Mouse (Mus musculus): ENCODE measurements around the gene Mospd3. TPM values are rescaled to one million over a fixed set of nuclear protein-coding genes. Genes with fewer than 3 reads are reported as not detected.
A peak's percentile ranks its signal among the peaks of the same experiment; 100 is the strongest.

Mospd3 gene
- polyA plus RNA-seq, 1 experiment from 2014 or later, result 16.0 TPM

DNA sequence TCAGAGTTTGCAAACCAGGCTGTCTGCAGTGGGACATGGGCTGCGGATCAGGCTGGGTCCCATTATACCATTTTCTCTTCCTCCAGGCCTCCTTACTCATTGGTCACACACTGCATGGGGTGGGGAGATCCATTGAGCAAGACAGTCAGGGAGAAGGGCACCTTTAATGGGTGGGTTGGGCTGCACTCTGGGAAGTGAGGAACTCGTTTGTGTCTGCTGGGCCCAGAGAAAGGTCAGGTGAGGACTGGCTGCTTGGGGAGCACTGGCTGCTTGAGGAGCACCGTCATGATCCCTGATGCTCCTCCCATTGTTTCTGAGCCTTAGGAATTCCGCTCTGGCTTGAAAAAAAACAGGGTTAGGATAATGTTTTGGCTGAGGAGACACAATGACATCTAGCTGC lies 42.0 kb upstream of the Mospd3 start:
- ATAC-seq (replicated peaks; ENCODE audit: insufficient number of reproducible peaks, low FRiP score, low TSS enrichment), result no peak
- H3K4me1 ChIP-seq (ENCODE audit: control insufficient read depth, insufficient read depth, low read length), result peaks cover 19% of the 10 kb centered on the region
- H3K4me3 ChIP-seq (ENCODE audit: low read depth, low read length), result no peak overlapping the region
- no peaks in the 10 kb centered on the region for H3K9me3 ChIP-seq (replicated peaks; ENCODE audit: control insufficient read depth, low read length)
- 54% methylated on average over 4 of the region's 4 CpGs for WGBS (ENCODE audit: insufficient replicate concordance)
- 0 out of 2 replicates have a peak overlapping the region, but pooled peaks have one; percentile 10 for H3K9ac ChIP-seq (ENCODE audit: low read depth, low read length)
- H3K27ac ChIP-seq (ENCODE audit: low read depth, low read length), result no peak overlapping the region
- H3K4me2 ChIP-seq, result no peak overlapping the region
- peaks cover 35% of the 10 kb centered on the region for H3K27me3 ChIP-seq (ENCODE audit: control insufficient read depth, insufficient read depth, low read length)
- H3K36me3 ChIP-seq (ENCODE audit: control insufficient read depth, insufficient read depth, low read length), result peaks cover 26% of the 10 kb centered on the region

- no peak within 1 kb of the TSS for H3K4me3 ChIP-seq (ENCODE audit: low read depth, low read length)
- ATAC-seq (replicated peaks; ENCODE audit: insufficient number of reproducible peaks, low FRiP score, low TSS enrichment), result no peak
- H3K27ac ChIP-seq (ENCODE audit: low read depth, low read length), result no peak within 1 kb of the TSS
- H3K9ac ChIP-seq (ENCODE audit: low read depth, low read length), result no peak within 1 kb of the TSS
- H3K4me1 ChIP-seq (ENCODE audit: control insufficient read depth, insufficient read depth, low read length), result peaks cover 17% of the 10 kb centered on the region
- H3K4me2 ChIP-seq, result no peak within 1 kb of the TSS
- H3K27me3 ChIP-seq (ENCODE audit: control insufficient read depth, insufficient read depth, low read length), result peaks cover 31% of the 10 kb centered on the region
- H3K9me3 ChIP-seq (replicated peaks; ENCODE audit: control insufficient read depth, low read length), result no peaks in the 10 kb centered on the region
- 82% methylated on average over 19 of the region's 19 CpGs for WGBS (ENCODE audit: insufficient replicate concordance)
- peaks cover 34% of the 10 kb centered on the region for H3K36me3 ChIP-seq (ENCODE audit: control insufficient read depth, insufficient read depth, low read length)
These were observed 40.2 kb upstream of the Mospd3 start, which contains the start of gene Sap25 for GRCm38 (mm10) chr5:137641054-137641453. Sap25 (plus strand) TSS chr5:137641334.

- Histone ChIP-seq H3K27me3 (ENCODE audit: control insufficient read depth, insufficient read depth, low read length) (peaks cover 15% of the 10 kb centered on the region), H3K36me3 (ENCODE audit: control insufficient read depth, insufficient read depth, low read length) (peaks cover 40% of the 10 kb centered on the region)
- 64% methylated on average over 7 of the region's 7 CpGs for WGBS (ENCODE audit: insufficient replicate concordance)
These were observed 38.6 kb upstream of the Mospd3 start for GRCm38 (mm10) chr5:137639472-137639871.

DNA sequence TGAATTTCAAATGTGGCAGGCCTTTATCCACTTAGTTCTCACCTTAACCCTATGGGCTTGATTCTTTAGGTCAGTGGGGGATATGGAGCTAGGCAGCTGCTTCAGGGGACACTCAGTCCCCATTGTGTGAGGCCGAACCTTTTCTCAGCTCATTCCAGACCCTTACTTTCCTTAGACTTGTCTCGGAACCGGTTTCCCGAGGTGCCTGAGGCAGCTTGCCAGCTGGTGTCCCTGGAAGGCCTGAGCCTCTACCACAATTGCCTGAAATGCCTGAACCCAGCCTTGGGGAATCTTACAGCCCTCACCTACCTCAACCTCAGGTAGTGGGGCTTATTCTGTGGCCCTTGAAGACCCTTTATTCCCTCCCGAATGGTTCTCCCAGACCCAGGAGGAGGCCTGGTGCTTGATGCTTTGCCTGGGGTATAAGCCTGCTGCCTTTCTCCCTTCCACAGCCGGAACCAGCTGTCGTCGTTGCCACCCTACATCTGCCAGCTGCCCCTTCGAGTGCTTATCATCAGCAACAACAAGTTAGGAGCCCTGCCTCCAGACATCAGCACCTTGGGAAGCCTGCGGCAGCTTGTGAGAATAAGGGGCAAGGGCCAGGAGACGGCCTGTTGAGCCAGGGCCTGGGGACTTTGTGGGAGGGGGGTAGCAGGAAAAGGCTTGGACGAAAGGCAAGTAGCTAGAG lies 32.7 kb upstream of the Mospd3 start:
- no peak overlapping the region for H3K4me2 ChIP-seq
- peaks cover 26% of the 10 kb centered on the region for H3K36me3 ChIP-seq (ENCODE audit: control insufficient read depth, insufficient read depth, low read length)
- H3K9me3 ChIP-seq (replicated peaks; ENCODE audit: control insufficient read depth, low read length), result no peaks in the 10 kb centered on the region
- no peak overlapping the region for H3K9ac ChIP-seq (ENCODE audit: low read depth, low read length)
- no peaks in the 10 kb centered on the region for H3K27me3 ChIP-seq (ENCODE audit: control insufficient read depth, insufficient read depth, low read length)
- ATAC-seq (replicated peaks; ENCODE audit: insufficient number of reproducible peaks, low FRiP score, low TSS enrichment), result no peak
- WGBS (ENCODE audit: insufficient replicate concordance), result 67% methylated on average over 12 of the region's 12 CpGs
- no peak overlapping the region for H3K27ac ChIP-seq (ENCODE audit: low read depth, low read length)
- H3K4me1 ChIP-seq (ENCODE audit: control insufficient read depth, insufficient read depth, low read length), result peaks cover 21% of the 10 kb centered on the region
- no peak overlapping the region for H3K4me3 ChIP-seq (ENCODE audit: low read depth, low read length)

More at GRCm38 (mm10) chr5:137639472-137639871, 38.6 kb upstream of the Mospd3 start:
- no peak overlapping the region for H3K27ac ChIP-seq (ENCODE audit: low read depth, low read length)
- no peak overlapping the region for H3K4me3 ChIP-seq (ENCODE audit: low read depth, low read length)
- H3K4me2 ChIP-seq, result no peak overlapping the region
- H3K4me1 ChIP-seq (ENCODE audit: control insufficient read depth, insufficient read depth, low read length), result peaks cover 10% of the 10 kb centered on the region
- ATAC-seq (replicated peaks; ENCODE audit: insufficient number of reproducible peaks, low FRiP score, low TSS enrichment), result no peak
- no peaks in the 10 kb centered on the region for H3K9me3 ChIP-seq (replicated peaks; ENCODE audit: control insufficient read depth, low read length)
- H3K9ac ChIP-seq (ENCODE audit: low read depth, low read length), result no peak overlapping the region

DNA sequence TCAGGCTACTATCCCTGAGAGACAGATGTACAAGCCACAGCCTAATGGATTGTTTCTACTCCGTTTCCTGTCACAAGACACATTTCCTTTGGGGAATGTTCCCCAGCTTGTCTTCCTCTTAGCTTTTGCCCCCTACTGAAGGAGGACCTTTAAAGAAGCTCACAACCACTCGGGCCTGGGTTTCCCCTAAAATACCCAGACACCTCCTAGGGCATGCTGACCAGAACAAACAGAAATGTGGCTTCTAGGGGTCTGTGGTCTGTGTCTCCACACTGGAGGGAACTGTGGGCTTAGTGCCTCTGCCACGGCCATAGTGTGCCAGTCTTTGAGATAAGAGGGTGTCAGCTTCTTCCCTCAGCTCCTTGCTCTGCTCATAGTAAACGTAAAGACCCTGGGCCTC lies 30.7 kb upstream of the Mospd3 start:
- Histone ChIP-seq H3K4me1 (ENCODE audit: control insufficient read depth, insufficient read depth, low read length) (peaks cover 21% of the 10 kb centered on the region), H3K36me3 (ENCODE audit: control insufficient read depth, insufficient read depth, low read length) (peaks cover 14% of the 10 kb centered on the region), H3K4me3 (ENCODE audit: low read depth, low read length) (peak overlapping the region; percentile 94; the same call in 1 of the 2 replicates), H3K9me3 (replicated peaks; ENCODE audit: control insufficient read depth, low read length) (no peaks in the 10 kb centered on the region), H3K27ac (ENCODE audit: low read depth, low read length) (peak overlapping the region; percentile 67), H3K9ac (ENCODE audit: low read depth, low read length) (no peak overlapping the region), H3K4me2 (peak overlapping the region; percentile 4; the same call in 1 of the 2 replicates), H3K27me3 (ENCODE audit: control insufficient read depth, insufficient read depth, low read length) (no peaks in the 10 kb centered on the region)
- no peak for ATAC-seq (replicated peaks; ENCODE audit: insufficient number of reproducible peaks, low FRiP score, low TSS enrichment)
- 52% methylated on average over 4 of the region's 4 CpGs for WGBS (ENCODE audit: insufficient replicate concordance)

GRCm38 (mm10) chr5:137631171-137631570 lies 30.3 kb upstream of the Mospd3 start:
- no peak for ATAC-seq (replicated peaks; ENCODE audit: insufficient number of reproducible peaks, low FRiP score, low TSS enrichment)
- Histone ChIP-seq H3K27me3 (ENCODE audit: control insufficient read depth, insufficient read depth, low read length) (no peaks in the 10 kb centered on the region), H3K36me3 (ENCODE audit: control insufficient read depth, insufficient read depth, low read length) (peaks cover 13% of the 10 kb centered on the region), H3K9me3 (replicated peaks; ENCODE audit: control insufficient read depth, low read length) (no peaks in the 10 kb centered on the region), H3K9ac (ENCODE audit: low read depth, low read length) (no peak overlapping the region; the same call in 1 of the 2 replicates), H3K4me3 (ENCODE audit: low read depth, low read length) (peak overlapping the region; percentile 94; the same call in 1 of the 2 replicates), H3K4me1 (ENCODE audit: control insufficient read depth, insufficient read depth, low read length) (peaks cover 21% of the 10 kb centered on the region), H3K27ac (ENCODE audit: low read depth, low read length) (peak overlapping the region; percentile 67), H3K4me2 (peak overlapping the region; percentile 93)
- WGBS (ENCODE audit: insufficient replicate concordance), result 54% methylated on average over 9 of the region's 9 CpGs

DNA sequence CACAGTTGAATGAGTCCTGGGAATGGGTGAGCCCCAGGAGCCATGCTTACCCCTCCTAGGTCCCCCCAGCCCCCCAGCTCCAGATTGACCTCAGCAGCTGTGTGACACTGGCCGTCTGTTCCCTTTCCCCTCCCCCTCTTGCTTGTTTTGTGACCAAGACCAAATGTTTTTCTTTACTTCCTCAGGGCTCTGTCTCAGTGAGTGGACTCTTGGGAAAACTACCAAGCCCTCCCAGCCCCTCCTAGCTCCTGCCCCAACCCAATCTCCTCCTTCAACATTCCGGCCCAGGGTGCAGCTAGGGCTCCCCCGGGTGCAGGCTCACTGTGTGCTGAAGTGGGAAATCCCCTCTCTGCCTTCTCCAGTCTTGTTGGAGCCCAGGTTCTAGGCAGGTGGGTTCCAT lies 29.7 kb upstream of the Mospd3 start:
- Histone ChIP-seq H3K9ac (ENCODE audit: low read depth, low read length) (peak overlapping the region; percentile 93), H3K4me3 (ENCODE audit: low read depth, low read length) (peak overlapping the region; percentile 94), H3K27ac (ENCODE audit: low read depth, low read length) (peak overlapping the region; percentile 67), H3K9me3 (replicated peaks; ENCODE audit: control insufficient read depth, low read length) (no peaks in the 10 kb centered on the region), H3K27me3 (ENCODE audit: control insufficient read depth, insufficient read depth, low read length) (no peaks in the 10 kb centered on the region), H3K36me3 (ENCODE audit: control insufficient read depth, insufficient read depth, low read length) (peaks cover 10% of the 10 kb centered on the region), H3K4me2 (peak overlapping the region; percentile 93), H3K4me1 (ENCODE audit: control insufficient read depth, insufficient read depth, low read length) (peaks cover 21% of the 10 kb centered on the region)
- 28% methylated on average over 3 of the region's 3 CpGs for WGBS (ENCODE audit: insufficient replicate concordance)
- ATAC-seq (replicated peaks; ENCODE audit: insufficient number of reproducible peaks, low FRiP score, low TSS enrichment), result no peak

- peak overlapping the region; percentile 93 for H3K9ac ChIP-seq (ENCODE audit: low read depth, low read length)
- peaks cover 7% of the 10 kb centered on the region; the same call in 1 of the 2 replicates for H3K36me3 ChIP-seq (ENCODE audit: control insufficient read depth, insufficient read depth, low read length)
- no peaks in the 10 kb centered on the region for H3K9me3 ChIP-seq (replicated peaks; ENCODE audit: control insufficient read depth, low read length)
- ATAC-seq (replicated peaks; ENCODE audit: insufficient number of reproducible peaks, low FRiP score, low TSS enrichment), result no peak
- no peaks in the 10 kb centered on the region for H3K27me3 ChIP-seq (ENCODE audit: control insufficient read depth, insufficient read depth, low read length)
- H3K4me3 ChIP-seq (ENCODE audit: low read depth, low read length), result peak overlapping the region; percentile 94
- peaks cover 21% of the 10 kb centered on the region for H3K4me1 ChIP-seq (ENCODE audit: control insufficient read depth, insufficient read depth, low read length)
- H3K27ac ChIP-seq (ENCODE audit: low read depth, low read length), result peak overlapping the region; percentile 95
- H3K4me2 ChIP-seq, result peak overlapping the region; percentile 93
- WGBS (ENCODE audit: insufficient replicate concordance), result 19% methylated on average over 6 of the region's 6 CpGs
These were observed 29.2 kb upstream of the Mospd3 start for GRCm38 (mm10) chr5:137629906-137630545.

Measured in heart, embryonic 11.5 days (tissue).